Mouse (Mus musculus) heart, postnatal 0 days (tissue): ENCODE results near the gene Bak1.

ENCODE experiments used
- CTCF ChIP-seq: IDR thresholded peaks from 2 replicates; pipeline ENCODE4 v1.5.1; 2016; ENCODE audit warnings: antibody characterized with exemption, control low read depth, low read depth
- EP300 ChIP-seq: IDR thresholded peaks from 2 replicates; pipeline ENCODE4 v1.6.1; 2016; ENCODE audit warnings: antibody characterized with exemption, low read depth

DNA sequence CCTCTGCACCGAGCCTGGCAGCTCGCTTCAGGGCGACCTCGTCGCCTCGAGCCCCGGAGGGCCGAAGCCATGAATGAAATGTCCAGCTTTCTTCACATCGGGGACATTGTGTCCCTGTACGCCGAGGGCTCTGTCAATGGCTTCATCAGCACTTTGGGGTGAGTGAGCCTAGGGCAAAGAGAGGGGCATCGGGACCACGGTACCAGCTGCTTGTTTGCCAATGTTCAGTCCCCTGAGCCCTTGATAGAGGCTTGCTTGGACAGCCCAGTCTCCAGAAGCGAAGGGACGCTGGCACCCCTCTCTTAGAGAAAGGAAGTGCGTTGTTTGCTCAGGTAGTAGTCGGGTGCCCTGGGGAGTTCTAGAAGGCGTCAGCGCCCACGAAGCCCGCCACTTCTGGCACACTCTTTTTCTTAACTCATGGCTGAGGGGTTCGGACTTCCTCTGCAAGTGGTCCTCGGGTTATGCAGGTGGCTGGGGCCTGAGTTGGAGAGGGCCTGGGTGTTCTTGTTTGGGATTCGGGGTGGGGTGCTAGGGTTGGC is 28.8 kb upstream of the Bak1 start:
- TF ChIP-seq CTCF (no peak), EP300 (no peak)
